Mouse (Mus musculus): ENCODE measurements around the gene Kng1. TPM values are rescaled to one million over a fixed set of nuclear protein-coding genes. Genes with fewer than 3 reads are reported as not detected.

Gene Kng1
- polyA plus RNA-seq, 1 experiment, result 13.7 TPM

GRCm38 (mm10) chr16:23109350-23110280 is 52.0 kb downstream of the Kng1 start:
- WGBS, result 32% methylated on average over 5 of the region's 5 CpGs
- Histone ChIP-seq H3K4me1 (ENCODE audit: control insufficient read depth, insufficient read depth, low read length) (no peaks in the 10 kb centered on the region; the same call in 1 of the 2 replicates), H3K4me3 (replicated peaks; ENCODE audit: control insufficient read depth, low read depth, low read length) (no peak overlapping the region), H3K27ac (ENCODE audit: control insufficient read depth, insufficient read depth, low read depth, low read length, poor library complexity) (no peak overlapping the region)
- TF ChIP-seq POLR2A (IDR thresholded peaks at IDR 0.05; ENCODE audit: borderline replicate concordance, control insufficient read depth, low read depth, low read length), result no peak
- no peak for TF ChIP-seq CTCF (IDR thresholded peaks at IDR 0.05; ENCODE audit: control insufficient read depth, insufficient read depth, low read length)

GRCm38 (mm10) chr16:23112348-23112747 is 54.7 kb downstream of the Kng1 start:
- Histone ChIP-seq H3K4me3 (replicated peaks; ENCODE audit: control insufficient read depth, low read depth, low read length) (no peak overlapping the region), H3K4me1 (ENCODE audit: control insufficient read depth, insufficient read depth, low read length) (no peaks in the 10 kb centered on the region; the same call in 1 of the 2 replicates), H3K27ac (ENCODE audit: control insufficient read depth, insufficient read depth, low read depth, low read length, poor library complexity) (no peak overlapping the region)
- 81% methylated on average over 12 of the region's 12 CpGs for WGBS
- no peak for TF ChIP-seq CTCF (IDR thresholded peaks at IDR 0.05; ENCODE audit: control insufficient read depth, insufficient read depth, low read length)
- no peak for TF ChIP-seq POLR2A (IDR thresholded peaks at IDR 0.05; ENCODE audit: borderline replicate concordance, control insufficient read depth, low read depth, low read length)

- TF ChIP-seq CTCF (IDR thresholded peaks at IDR 0.05; ENCODE audit: control insufficient read depth, insufficient read depth, low read length) (no peak), POLR2A (IDR thresholded peaks at IDR 0.05; ENCODE audit: borderline replicate concordance, control insufficient read depth, low read depth, low read length) (no peak)
- Histone ChIP-seq H3K4me3 (replicated peaks; ENCODE audit: control insufficient read depth, low read depth, low read length) (no peak overlapping the region), H3K27ac (ENCODE audit: control insufficient read depth, insufficient read depth, low read depth, low read length, poor library complexity) (no peak overlapping the region), H3K4me1 (ENCODE audit: control insufficient read depth, insufficient read depth, low read length) (no peaks in the 10 kb centered on the region; the same call in 1 of the 2 replicates)
- WGBS, result 65% methylated on average over 9 of the region's 9 CpGs
These were observed 55.3 kb downstream of the Kng1 start for GRCm38 (mm10) chr16:23112861-23113435.

- H3K27ac ChIP-seq (ENCODE audit: control insufficient read depth, insufficient read depth, low read depth, low read length, poor library complexity), result no peak overlapping the region
- H3K4me1 ChIP-seq (ENCODE audit: control insufficient read depth, insufficient read depth, low read length), result no peaks in the 10 kb centered on the region; the same call in 1 of the 2 replicates
- no peak overlapping the region for H3K4me3 ChIP-seq (replicated peaks; ENCODE audit: control insufficient read depth, low read depth, low read length)
- no peak for TF ChIP-seq CTCF (IDR thresholded peaks at IDR 0.05; ENCODE audit: control insufficient read depth, insufficient read depth, low read length)
- no peak for TF ChIP-seq POLR2A (IDR thresholded peaks at IDR 0.05; ENCODE audit: borderline replicate concordance, control insufficient read depth, low read depth, low read length)
These were observed 56.2 kb downstream of the Kng1 start for GRCm38 (mm10) chr16:23113903-23114302.

- 59% methylated on average over 5 of the region's 5 CpGs for WGBS
- Histone ChIP-seq H3K4me3 (replicated peaks; ENCODE audit: control insufficient read depth, low read depth, low read length) (no peak overlapping the region), H3K27ac (ENCODE audit: control insufficient read depth, insufficient read depth, low read depth, low read length, poor library complexity) (no peak overlapping the region), H3K4me1 (ENCODE audit: control insufficient read depth, insufficient read depth, low read length) (no peaks in the 10 kb centered on the region)
- TF ChIP-seq CTCF (IDR thresholded peaks at IDR 0.05; ENCODE audit: control insufficient read depth, insufficient read depth, low read length), result no peak
- no peak for TF ChIP-seq POLR2A (IDR thresholded peaks at IDR 0.05; ENCODE audit: borderline replicate concordance, control insufficient read depth, low read depth, low read length)
These were observed 56.9 kb downstream of the Kng1 start for GRCm38 (mm10) chr16:23114339-23115171.

GRCm38 (mm10) chr16:23115486-23115885 is 57.8 kb downstream of the Kng1 start:
- Histone ChIP-seq H3K27ac (ENCODE audit: control insufficient read depth, insufficient read depth, low read depth, low read length, poor library complexity) (no peak overlapping the region), H3K4me3 (replicated peaks; ENCODE audit: control insufficient read depth, low read depth, low read length) (no peak overlapping the region), H3K4me1 (ENCODE audit: control insufficient read depth, insufficient read depth, low read length) (no peaks in the 10 kb centered on the region)
- TF ChIP-seq CTCF (IDR thresholded peaks at IDR 0.05; ENCODE audit: control insufficient read depth, insufficient read depth, low read length) (no peak), POLR2A (IDR thresholded peaks at IDR 0.05; ENCODE audit: borderline replicate concordance, control insufficient read depth, low read depth, low read length) (no peak)
- 85% methylated on average over 3 of the region's 3 CpGs for whole genome bisulfite sequencing

- no peak overlapping the region for H3K4me3 ChIP-seq (replicated peaks; ENCODE audit: control insufficient read depth, low read depth, low read length)
- H3K4me1 ChIP-seq (ENCODE audit: control insufficient read depth, insufficient read depth, low read length), result no peaks in the 10 kb centered on the region
- WGBS, result 78% methylated on average over 4 of the region's 4 CpGs
- TF ChIP-seq POLR2A (IDR thresholded peaks at IDR 0.05; ENCODE audit: borderline replicate concordance, control insufficient read depth, low read depth, low read length), result no peak
- no peak for TF ChIP-seq CTCF (IDR thresholded peaks at IDR 0.05; ENCODE audit: control insufficient read depth, insufficient read depth, low read length)
- H3K27ac ChIP-seq (ENCODE audit: control insufficient read depth, insufficient read depth, low read depth, low read length, poor library complexity), result no peak overlapping the region
These were observed 59.5 kb downstream of the Kng1 start for GRCm38 (mm10) chr16:23117173-23117572.

- TF ChIP-seq POLR2A (IDR thresholded peaks at IDR 0.05; ENCODE audit: borderline replicate concordance, control insufficient read depth, low read depth, low read length), result no peak
- no peak for TF ChIP-seq CTCF (IDR thresholded peaks at IDR 0.05; ENCODE audit: control insufficient read depth, insufficient read depth, low read length)
- Histone ChIP-seq H3K4me3 (replicated peaks; ENCODE audit: control insufficient read depth, low read depth, low read length) (no peak overlapping the region), H3K27ac (ENCODE audit: control insufficient read depth, insufficient read depth, low read depth, low read length, poor library complexity) (no peak overlapping the region), H3K4me1 (ENCODE audit: control insufficient read depth, insufficient read depth, low read length) (no peaks in the 10 kb centered on the region; the same call in 1 of the 2 replicates)
- 92% methylated on average over 3 of the region's 3 CpGs for WGBS
These were observed 64.8 kb downstream of the Kng1 start for GRCm38 (mm10) chr16:23122446-23122845.

All from bone marrow, adult 2 months (tissue).